Mouse (Mus musculus): ENCODE data around the gene Zmym1.

DNA sequence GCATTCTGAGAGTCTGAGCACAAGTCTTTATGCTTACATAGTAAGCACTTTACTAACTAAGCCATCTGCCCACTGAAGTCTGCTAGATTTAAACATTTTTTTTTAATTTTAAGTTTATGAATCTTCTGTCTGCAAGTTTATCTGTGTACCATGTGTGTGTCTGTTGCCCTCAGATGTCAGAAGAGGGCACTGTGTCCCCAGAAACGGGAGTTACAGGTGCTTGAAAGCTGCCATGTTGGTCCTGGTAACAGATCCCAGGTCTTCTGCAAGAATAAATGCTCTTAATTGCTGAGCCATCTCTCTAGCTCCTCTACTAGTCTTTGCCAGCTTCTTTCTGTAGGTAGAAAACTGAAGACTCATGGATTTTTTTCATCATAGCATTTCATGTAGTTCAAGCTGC is 14.0 kb upstream of the Zmym1 start:
- TF ChIP-seq CTCF (IDR thresholded peaks at IDR 0.05; ENCODE audit: low read depth, low read length) (peak; percentile 53), POLR2A (IDR thresholded peaks at IDR 0.05; ENCODE audit: insufficient read depth, low read length) (no peak), EP300 (IDR thresholded peaks at IDR 0.05; ENCODE audit: insufficient read depth, low read depth, low read length) (no peak)
